In genomic region chr15:100485576-100485975, GRCm38 (mm10) we compare ENCODE assay signal across 14 mouse cellular contexts. TPM values are rescaled to one million over a fixed set of nuclear protein-coding genes. Genes with fewer than 3 reads are reported as not detected.
A peak's percentile ranks its signal among the peaks of the same experiment; 100 is the strongest.
DNase-seq lines count a peak whose midpoint lies in the region; TF ChIP-seq lines count a peak whose summit lies in the region.
"Had no signal": no experiment of that assay in that cellular context is flagged by ENCODE, and none has a peak within 500 bp of the region (broad histone marks: within the 10 kb centered on the region; RNA-seq: fewer than 3 reads in every experiment).

No protein-coding gene starts in this region.

- H3K27ac ChIP-seq in gastrocnemius, adult 2 months: no peak overlapping the region; the same call in 1 of the 2 replicates
- H3K27ac ChIP-seq: embryonic facial prominence, embryonic 15.5 days; heart, embryonic 13.5 days; hindbrain, embryonic 12.5 days; layer of hippocampus, adult 2 months; neural tube, embryonic 13.5 days had no signal

- TF ChIP-seq CTCF in gastrocnemius, adult 2 months (IDR thresholded peaks at IDR 0.05): no peak

- H3K4me3 ChIP-seq in gastrocnemius, adult 2 months: no peak overlapping the region
- H3K4me3 ChIP-seq: embryonic facial prominence, embryonic 15.5 days; heart, embryonic 13.5 days; hindbrain, embryonic 12.5 days; layer of hippocampus, adult 2 months; neural tube, embryonic 13.5 days had no signal

- DNase-seq in gastrocnemius, adult 2 months: peak; percentile 69
- DNase-seq in gastrocnemius, postnatal 4 days (ENCODE audit: low spot score in 2 of 2): no peak
- DNase-seq in 3T3-L1 (ENCODE audit: low read depth, low spot score): peak; percentile 36
- peak; percentile 33 for DNase-seq in gastrocnemius, postnatal 14 days
- DNase-seq in lung, postnatal 10 days: peak; percentile 44
- DNase-seq in spleen, adult 18-20 months: no peak
- no peak for DNase-seq in left cerebral cortex, adult 8-10 months (ENCODE audit: low spot score in 2 of 2)
- DNase-seq in right cerebral cortex, postnatal 4 days: no peak
- DNase-seq: kidney, adult 2 months had no signal

- intact Hi-C loops in gastrocnemius, adult 2 months (cut with DNase I): no loop called here
- intact Hi-C loops in gastrocnemius, postnatal 14 days (cut with DNase I; ENCODE audit: low total_unique reads): no loop called here

RNA-seq across cellular contexts. Expression of gene Csrnp2, which starts 9.7 kb away (rescaled TPM):
- 1 to 10 TPM; 2.8 to 3.0 TPM for total RNA-seq in gastrocnemius, adult 2 months (2021)
- total RNA-seq in gastrocnemius, postnatal 4 days (2021): 1 to 10 TPM; 5.7 to 5.9 TPM
- total RNA-seq in gastrocnemius, postnatal 14 days (2021): 1 to 10 TPM; 1.9 to 2.9 TPM
- 10 to 100 TPM; 29.1 to 31.5 (median 31.2) TPM for total RNA-seq in left cerebral cortex, adult 8-10 months (2022)

RNA-seq across cellular contexts. Expression of gene Letmd1, which starts 16.8 kb away (rescaled TPM):
- total RNA-seq in gastrocnemius, adult 2 months (2021): 1 to 10 TPM; 8.8 to 10.0 TPM
- total RNA-seq in gastrocnemius, postnatal 4 days (2021): 10 to 100 TPM; 20.9 to 24.1 TPM
- 10 to 100 TPM in 1 of 2 experiments, 1 to 10 TPM in 1; 9.2 to 10.5 TPM for total RNA-seq in gastrocnemius, postnatal 14 days (2021)
- 10 to 100 TPM; 55.3 to 64.5 (median 57.5) TPM for total RNA-seq in left cerebral cortex, adult 8-10 months (2022)

Comparison
In these comparisons a context has a peak if more than half of its experiments do, and no peak if none do; other contexts are left out.
1. DNase-seq: peak in gastrocnemius, adult 2 months (single experiment), 3T3-L1 (single experiment), gastrocnemius, postnatal 14 days (single experiment) and lung, postnatal 10 days (single experiment); none in gastrocnemius, postnatal 4 days (0 of 2), spleen, adult 18-20 months (0 of 2), left cerebral cortex, adult 8-10 months (0 of 2) and right cerebral cortex, postnatal 4 days (single experiment).
2. RNA of gene Csrnp2, which starts 9.7 kb away (total RNA-seq): 29.1 to 31.5 TPM in left cerebral cortex, adult 8-10 months; 5.7 to 5.9 TPM in gastrocnemius, postnatal 4 days, 2.8 to 3.0 TPM in gastrocnemius, adult 2 months and 1.9 to 2.9 TPM in gastrocnemius, postnatal 14 days; every median in the first group is over 4 times any median in the second.